Mouse (Mus musculus): ENCODE measurements around the gene Uprt. TPM values are rescaled to one million over a fixed set of nuclear protein-coding genes. Genes with fewer than 3 reads are reported as not detected.

The Uprt gene
- 2.9 and 3.3 TPM in 2 replicates for polyA plus RNA-seq (2021; fragmentation: Nextera tagmentation)
- long read RNA-seq, experiment 1, partial matches to known transcripts = 0 of 1 reads
- long read RNA-seq, experiment 1, other reads (novel, unspliced or antisense) = 0 of 1 reads
- long read RNA-seq, experiment 2, partial matches to known transcripts = 0 of 1 reads
- long read RNA-seq, experiment 2, other reads (novel, unspliced or antisense) = 0 of 1 reads

DNA sequence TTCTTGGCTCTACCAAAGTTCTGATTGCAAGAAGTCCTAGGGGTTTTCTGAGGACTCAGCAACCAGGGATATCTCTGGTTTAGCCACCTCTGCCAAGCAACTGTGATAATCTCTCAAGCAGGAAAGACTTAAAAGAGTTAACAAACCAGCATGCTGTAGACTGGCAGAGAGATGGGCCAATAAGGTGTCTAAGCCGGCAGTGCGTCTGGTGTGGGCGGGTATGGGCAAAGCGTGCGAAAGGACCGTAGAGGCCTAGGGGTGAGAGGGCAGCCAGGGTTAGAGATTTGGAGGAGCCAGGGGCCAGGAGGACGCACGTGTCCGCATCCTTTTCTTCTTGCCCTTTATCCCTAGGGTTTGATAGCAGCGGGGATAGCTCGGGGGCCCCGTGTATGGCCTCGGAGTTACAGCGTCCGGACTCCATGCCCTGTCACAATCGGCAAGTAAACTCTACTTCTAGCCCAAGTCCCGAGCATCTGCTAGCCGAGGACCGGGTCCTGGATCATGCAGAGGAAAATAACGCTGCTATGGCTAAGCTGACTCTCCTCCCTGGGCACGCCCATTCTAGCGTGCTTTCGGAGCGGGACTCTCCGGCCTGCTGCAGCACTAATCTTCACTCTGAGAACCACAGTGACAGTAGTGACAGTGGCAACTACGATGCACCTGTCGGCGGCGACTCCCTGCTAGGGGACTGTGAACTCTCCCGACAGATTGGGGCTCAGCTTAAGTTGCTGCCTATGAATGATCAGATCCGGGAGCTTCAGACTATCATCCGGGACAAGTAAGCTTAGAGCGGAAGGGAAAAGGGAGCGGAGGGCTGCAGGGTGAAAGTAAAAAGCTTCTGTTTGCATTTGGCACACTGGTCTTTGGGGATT is at the start of gene Uprt:
Gene Uprt (plus strand): TSS at position 247 of the 872 bp plus-strand sequence.

Other genes with a start within 250 kb of the Uprt start
- 6.0 and 7.0 TPM in 2 replicates for gene Abcb7, start 69.0 kb upstream of the Uprt start, polyA plus RNA-seq (2021; fragmentation: Nextera tagmentation)
- 1.7 and 2.0 TPM in 2 replicates for gene Zdhhc15, start 188.2 kb downstream of the Uprt start, polyA plus RNA-seq (2021; fragmentation: Nextera tagmentation)

Data from left cerebral cortex, adult 6 months (tissue).